Mouse (Mus musculus) myocyte (in vitro differentiated cells): ENCODE results near the gene Hdac1.

Source experiments
- CEBPB ChIP-seq: IDR thresholded peaks from 2 replicates; pipeline ENCODE4 v1.6.1; 2011; ENCODE audit warnings: mild to moderate bottlenecking, moderate library complexity; ENCODE audit not compliant: poor library complexity, insufficient read depth, severe bottlenecking
- E2F4 ChIP-seq: IDR thresholded peaks from one replicate; pipeline ENCODE4 v1.6.1; 2011; ENCODE audit warnings: mild to moderate bottlenecking, control low read depth, moderate library complexity; ENCODE audit not compliant: insufficient read depth
- MAX ChIP-seq: IDR thresholded peaks from one replicate; pipeline ENCODE4 v1.6.1; 2011; ENCODE audit warnings: low read depth, mild to moderate bottlenecking, control low read depth
- MYOD1 ChIP-seq, 3 experiments: IDR thresholded peaks; one replicate each; pipeline ENCODE4 v1.6.1; 2011; ENCODE audit warnings: control low read depth in 2 of 3, low read depth in 2 of 3, mild to moderate bottlenecking in 2 of 3, moderate library complexity in 1 of 3; ENCODE audit not compliant: insufficient read length in 2 of 3, control insufficient read depth in 1 of 3
- POLR2A ChIP-seq: IDR thresholded peaks from one replicate; pipeline ENCODE4 v1.6.1; 2011; ENCODE audit warnings: low read depth, mild to moderate bottlenecking, control low read depth, moderate library complexity; ENCODE audit not compliant: insufficient read length
- POLR2AphosphoS2 ChIP-seq: IDR thresholded peaks from one replicate; pipeline ENCODE4 v1.6.1; 2011; ENCODE audit warnings: low read depth, control low read depth; ENCODE audit not compliant: insufficient read length
- SRF ChIP-seq: IDR thresholded peaks from one replicate; pipeline ENCODE4 v1.6.1; 2011; ENCODE audit warnings: low read depth; ENCODE audit not compliant: control insufficient read depth, insufficient read length
- TCF12 ChIP-seq: IDR thresholded peaks from one replicate; pipeline ENCODE4 v1.6.1; 2011; ENCODE audit warnings: mild to moderate bottlenecking, control low read depth; ENCODE audit not compliant: poor library complexity, insufficient read depth, severe bottlenecking
- USF1 ChIP-seq: IDR thresholded peaks from one replicate; pipeline ENCODE4 v1.6.1; 2011; ENCODE audit warnings: low read depth, mild to moderate bottlenecking, control low read depth, moderate library complexity

DNA sequence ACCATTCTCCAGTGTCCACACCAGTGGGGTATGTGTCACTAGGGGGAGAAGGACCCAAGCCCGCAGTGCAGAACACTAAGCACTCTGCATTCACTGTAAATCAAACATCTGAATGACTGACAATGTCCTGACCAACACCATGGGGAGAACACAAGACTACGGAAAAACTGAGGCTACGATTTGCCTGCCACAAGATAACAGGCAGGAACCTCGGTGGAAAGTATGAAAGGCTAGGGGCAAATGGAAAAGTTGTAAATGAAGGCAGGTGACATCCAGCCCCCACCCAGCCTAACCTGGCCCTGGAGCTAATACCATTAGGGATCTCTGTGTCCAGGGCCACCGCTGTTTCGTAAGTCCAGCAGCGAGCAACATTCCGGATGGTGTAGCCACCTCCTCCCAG lies 24.0 kb downstream of the Hdac1 start:
- TF ChIP-seq MAX (no peak), POLR2A (no peak), POLR2AphosphoS2 (no peak), USF1 (no peak), SRF (no peak), E2F4 (no peak), CEBPB (no peak), MYOD1 (IDR thresholded peaks at IDR 0.05; ENCODE audit: control insufficient read depth in 1 of 3, insufficient read length in 2 of 3, low read depth in 2 of 3) (no peak), TCF12 (no peak)
